Mouse (Mus musculus) Patski (cell line): Measurements from ENCODE around the gene Fam136a. TPM values are rescaled to one million over a fixed set of nuclear protein-coding genes. Genes with fewer than 3 reads are reported as not detected.
A peak's percentile ranks its signal among the peaks of the same experiment; 100 is the strongest.

Experiments
- ATAC-seq: fragments of 100-300 bp; one replicate; pipeline ENCODE4 v1.8.0; 2021
- CTCF ChIA-PET: fragments of 350-600 bp; sonication (Branson Sonifier 250); formaldehyde crosslinking; loops from one replicate; lab custom pipeline; 2022; ENCODE audit warnings: inconsistent platforms; lab: Charles Lee
- POLR2A ChIA-PET: fragments of 350-600 bp; sonication (Branson Sonifier 250); formaldehyde crosslinking; loops from one replicate; lab custom pipeline; 2022; ENCODE audit warnings: antibody characterized with exemption, inconsistent platforms; lab: Charles Lee
- DNase-seq: peaks from one replicate; pipeline ENCODE4 v3.0.0-alpha.2; 2011; ENCODE audit warnings: low read depth, low spot score
- H3K27me3 ChIP-seq: fragments of 371-371 bp; one replicate; pipeline ENCODE4 v1.5.1; 2021
- CTCF ChIP-seq: fragments of 100-300 bp; IDR thresholded peaks from one replicate; pipeline ENCODE4 v1.5.1; 2021
- in situ Hi-C: fragments of 300-500 bp; cut with MboI; formaldehyde crosslinking; loops from 3 replicates; pipeline ENCODE4 v1.11.1; 2018; ENCODE audit warnings: low pct_unique_long_range_greater_than_20kb, mixed read lengths
- polyA plus RNA-seq: library from polyadenylated mRNA; unstranded; gene quantifications from one replicate; pipeline ENCODE4 v1.2.3, GENCODE M21; 2021

Gene Fam136a
- polyA plus RNA-seq, 1 experiment from 2014 or later, result 36.3 TPM

DNA sequence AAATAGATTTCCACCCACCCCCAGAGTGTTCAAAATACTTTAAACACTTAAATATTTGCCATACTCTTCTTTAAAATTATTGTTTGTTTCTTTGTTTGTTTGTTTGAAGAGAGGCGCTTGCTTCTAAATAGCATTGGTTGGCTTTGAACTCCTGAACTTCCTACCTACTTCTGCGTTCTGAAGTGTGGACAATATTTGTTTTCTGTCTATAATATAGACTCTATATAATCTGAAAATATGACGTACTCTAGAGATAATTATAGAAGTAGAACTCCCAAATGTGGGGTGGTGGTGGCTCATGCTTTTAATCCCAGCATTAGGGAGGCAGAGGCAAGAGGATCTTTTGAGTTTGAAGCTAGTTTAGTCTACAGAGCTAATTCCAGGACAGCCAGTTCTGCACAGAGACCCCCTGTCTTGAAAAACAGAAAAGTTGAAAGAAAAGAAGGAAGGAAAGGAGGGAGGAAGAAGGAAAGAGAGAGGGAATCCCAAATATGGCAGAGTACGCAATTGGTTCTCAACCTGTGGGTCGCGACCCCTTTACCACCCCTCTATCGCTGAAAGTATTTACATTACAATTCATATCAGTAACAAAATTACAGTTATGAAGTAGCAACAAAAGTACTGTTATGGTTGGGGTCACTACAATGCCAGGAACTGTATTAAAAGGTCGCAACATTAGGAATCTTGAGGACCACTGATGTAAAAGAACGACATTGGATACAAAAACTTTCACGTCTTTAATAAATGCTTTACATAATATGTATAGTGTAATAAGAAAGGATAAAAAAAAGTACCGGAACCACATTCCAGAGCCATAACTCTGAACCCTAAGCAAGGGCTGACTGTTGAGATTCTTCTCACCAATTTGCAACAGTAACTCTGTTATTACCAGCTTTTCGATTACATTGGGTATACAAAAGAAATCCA lies 37.5 kb downstream of the Fam136a start:
- ATAC-seq (no peak), DNase-seq (no peak)
- TF ChIP-seq CTCF, result no peak
- H3K27me3 ChIP-seq, result no peaks in the 10 kb centered on the region
- ChIA-PET CTCF (interaction anchor here (1.5 kb wide), 1 partner anchor 38 kb away, joined by 3 read pairs; the partner anchor contains the start of gene Fam136a), POLR2A (no interaction called here)
- in situ Hi-C loops, result loop anchor here (5.0 kb wide), 1 partner anchor 36 kb away; the partner anchor contains the start of gene Fam136a

DNA sequence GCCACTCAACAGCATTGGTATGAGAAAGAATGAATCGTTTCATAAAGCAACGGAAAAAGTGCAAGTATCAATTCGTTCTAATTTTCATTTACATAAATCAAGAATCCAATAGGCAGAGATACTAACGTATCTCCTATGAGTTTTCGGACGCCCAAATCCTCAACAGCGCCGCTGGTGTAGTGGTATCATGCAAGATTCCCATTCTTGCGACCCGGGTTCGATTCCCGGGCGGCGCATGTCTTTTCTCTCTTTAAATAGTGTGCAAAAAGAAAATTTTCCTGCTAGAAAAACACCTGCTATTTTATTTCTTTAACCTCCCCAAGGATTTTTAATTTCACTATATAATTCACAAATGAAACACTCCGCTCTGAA lies 38.3 kb downstream of the Fam136a start:
- no peak for TF ChIP-seq CTCF
- no peaks in the 10 kb centered on the region for H3K27me3 ChIP-seq
- CTCF ChIA-PET, result interaction anchor here (1.0 to 1.5 kb wide), 2 partner anchors 38 to 39 kb away, joined by 3 read pairs; partner anchors contain the start of gene Fam136a
- POLR2A ChIA-PET, result interaction anchor here (0.6 to 0.9 kb wide), 2 partner anchors 33 to 157 kb away, joined by 4 to 5 read pairs; partner anchors contain the start of gene Snrpg
- no peak for DNase-seq
- in situ Hi-C loops, result loop anchor here (5.0 kb wide), 1 partner anchor 36 kb away; the partner anchor contains the start of gene Fam136a
- ATAC-seq, result no peak

DNA sequence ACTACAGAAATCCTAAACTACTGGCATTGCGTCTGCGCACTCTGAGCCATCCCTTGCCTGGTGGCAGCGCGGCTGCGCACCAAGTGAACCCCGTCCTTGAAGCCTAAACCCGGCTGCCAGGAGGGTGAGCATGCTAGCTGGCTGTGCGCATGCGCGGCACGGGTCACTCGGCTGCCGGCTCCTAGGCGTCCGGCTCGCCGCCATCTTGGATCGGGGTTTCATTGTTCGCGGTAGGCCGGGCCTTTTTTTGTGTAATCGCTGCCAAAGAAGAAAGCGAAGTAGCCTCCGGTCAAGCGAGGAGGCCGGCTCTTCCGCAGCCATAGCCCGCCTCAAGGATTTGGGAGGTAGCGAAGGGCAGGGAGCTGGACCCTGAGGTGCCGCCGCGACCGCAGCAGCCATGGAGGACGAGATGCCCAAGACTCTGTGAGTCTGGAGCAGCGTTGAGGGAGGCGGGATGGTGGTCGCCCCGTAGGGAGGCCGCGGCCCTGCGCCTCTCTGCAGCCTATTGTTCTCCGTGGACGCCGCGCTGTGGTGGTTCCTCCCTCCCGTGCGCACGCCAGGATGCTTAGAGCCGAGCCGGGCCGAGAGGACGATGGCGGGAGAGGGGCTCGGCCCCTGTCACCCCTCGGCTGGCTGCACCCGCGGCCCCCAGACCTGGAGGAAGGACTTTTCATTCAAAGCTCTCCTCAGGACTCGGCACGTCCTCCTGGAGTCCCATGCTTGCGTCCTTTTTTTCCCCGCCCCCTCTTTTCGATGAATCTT lies 38.8 kb downstream of the Fam136a start, which contains the start of gene Tia1:
Gene Tia1, plus strand, starts transcription at position 120 of the 762 bp plus-strand sequence.
- in situ Hi-C loops, result loop anchor here (5.0 kb wide), 1 partner anchor 37 kb away; the partner anchor contains the start of gene Fam136a
- POLR2A ChIA-PET, result interaction anchor here (0.6 to 0.9 kb wide), 2 partner anchors 33 to 158 kb away, joined by 4 to 5 read pairs; partner anchors contain the start of gene Snrpg
- TF ChIP-seq CTCF, result no peak
- H3K27me3 ChIP-seq, result no peaks in the 10 kb centered on the region
- ATAC-seq (peak; percentile 85), DNase-seq (peak; percentile 80)
- CTCF ChIA-PET, result interaction anchor here (1.0 to 1.3 kb wide), 2 partner anchors 9 to 40 kb away, joined by 3 read pairs; no protein-coding TSS in a partner anchor

DNA sequence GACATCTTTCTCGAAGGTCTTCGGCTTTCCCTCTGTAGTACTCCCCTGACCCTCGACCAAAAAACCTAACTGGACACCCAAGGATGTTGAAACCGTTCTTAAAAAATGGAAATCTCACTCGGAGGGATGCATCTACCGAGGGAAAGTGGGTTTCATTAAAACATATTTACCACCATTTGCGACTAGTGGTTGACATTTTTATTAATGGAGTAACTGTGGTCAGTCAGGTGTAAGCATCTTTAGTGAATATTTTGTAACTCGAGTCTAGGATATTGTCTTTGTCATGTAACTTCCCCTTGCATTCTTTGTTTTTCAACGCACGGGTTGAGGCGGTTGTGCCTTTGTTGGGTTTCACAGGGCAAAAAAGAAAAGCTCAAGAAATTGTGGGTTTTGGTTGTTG lies 39.5 kb downstream of the Fam136a start:
- in situ Hi-C loops, result loop anchor here (5.0 kb wide), 1 partner anchor 38 kb away; the partner anchor contains the start of gene Fam136a
- ATAC-seq (no peak), DNase-seq (no peak)
- ChIA-PET CTCF (interaction anchor here (1.3 kb wide), 2 partner anchors 10 to 39 kb away, joined by 3 read pairs; partner anchors contain the start of gene Fam136a), POLR2A (interaction anchor here (1.0 kb wide), 1 partner anchor 8 kb away, joined by 3 read pairs; the partner anchor contains the start of gene Pcyox1)
- TF ChIP-seq CTCF, result no peak
- H3K27me3 ChIP-seq, result no peaks in the 10 kb centered on the region

DNA sequence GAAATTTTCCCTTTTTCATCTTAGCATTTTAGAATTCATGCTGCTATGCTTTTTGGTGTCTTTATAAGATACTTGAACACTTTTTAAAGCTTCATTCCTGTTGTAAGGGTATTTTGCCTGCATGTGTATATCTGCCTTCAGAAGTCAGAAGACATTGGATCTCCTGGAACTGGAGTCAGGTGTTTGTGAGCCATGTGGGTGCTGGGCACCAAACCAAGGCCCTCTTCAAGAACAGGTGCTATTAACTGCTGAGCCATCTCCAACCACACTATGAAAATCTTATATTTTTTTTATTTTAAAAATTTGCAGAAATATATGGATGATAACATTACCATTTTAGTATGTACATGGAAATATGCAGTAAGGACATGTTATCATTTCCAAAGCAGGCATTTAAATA lies 40.9 kb downstream of the Fam136a start:
- no peak for TF ChIP-seq CTCF
- CTCF ChIA-PET, result interaction anchor here (1.9 kb wide), 1 partner anchor 12 kb away, joined by 7 read pairs; no protein-coding TSS in a partner anchor
- POLR2A ChIA-PET, result no interaction called here
- DNase-seq (no peak), ATAC-seq (no peak)
- H3K27me3 ChIP-seq, result no peaks in the 10 kb centered on the region
- in situ Hi-C loops, result no loop called here

DNA sequence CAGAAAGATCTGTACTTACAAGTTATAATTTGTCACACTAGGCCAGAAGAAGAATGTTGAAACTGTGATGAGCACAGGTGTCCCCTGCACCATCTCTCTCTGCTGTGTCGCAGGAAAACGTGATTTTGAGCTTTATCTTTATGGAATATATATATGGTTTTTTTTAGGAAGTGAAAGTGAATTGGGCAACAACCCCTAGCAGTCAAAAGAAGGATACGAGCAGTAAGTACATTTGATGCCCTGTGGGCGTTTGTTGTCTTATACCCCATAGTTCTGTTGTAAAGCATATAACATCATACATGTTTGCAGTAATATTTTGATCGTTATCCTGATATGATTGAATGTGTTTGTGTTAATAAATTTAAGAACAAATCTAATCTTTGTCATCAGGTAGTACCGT lies 53.3 kb downstream of the Fam136a start:
- in situ Hi-C loops, result no loop called here
- POLR2A ChIA-PET, result no interaction called here
- CTCF ChIA-PET, result interaction anchor here (1.4 to 1.7 kb wide), 2 partner anchors 8 to 11 kb away, joined by 4 to 7 read pairs; partner anchors contain the start of gene Gm44790
- no peaks in the 10 kb centered on the region for H3K27me3 ChIP-seq
- ATAC-seq, result no peak
- no peak for TF ChIP-seq CTCF
- no peak for DNase-seq

DNA sequence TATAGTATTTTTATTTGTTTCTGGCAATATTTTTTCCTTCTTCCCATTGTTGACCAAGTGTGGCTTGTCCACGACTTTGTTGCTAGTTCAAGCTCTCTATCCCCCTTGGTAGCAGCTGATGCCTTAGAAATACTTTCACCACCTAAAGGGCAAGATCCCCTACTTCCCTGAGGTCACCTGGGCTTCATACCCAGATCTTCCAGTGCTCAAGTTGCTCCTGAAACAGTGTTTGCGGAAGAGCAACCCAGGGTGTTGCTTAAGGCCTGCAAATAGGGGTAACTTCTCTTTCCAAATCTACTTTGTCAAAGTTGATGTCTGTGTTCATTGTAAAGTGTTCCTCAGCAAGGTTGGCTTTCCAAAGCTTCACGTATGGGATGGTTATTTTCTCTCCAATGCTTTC lies 53.8 kb downstream of the Fam136a start:
- no peaks in the 10 kb centered on the region for H3K27me3 ChIP-seq
- ChIA-PET POLR2A (no interaction called here), CTCF (interaction anchor here (1.4 kb wide), 1 partner anchor 12 kb away, joined by 7 read pairs; no protein-coding TSS in a partner anchor)
- no peak for TF ChIP-seq CTCF
- DNase-seq, result no peak
- in situ Hi-C loops, result no loop called here
- ATAC-seq, result no peak

Other genes starting within 250 kb of the Fam136a start
- 3.1 TPM for gene Tgfa, start 170.4 kb upstream of the Fam136a start, polyA plus RNA-seq
- 125 TPM for gene Snrpg, start 5.7 kb downstream of the Fam136a start, polyA plus RNA-seq
- 151 TPM for gene Pcyox1, start 31.5 kb downstream of the Fam136a start, polyA plus RNA-seq
- 91.4 TPM for gene Tia1, start 38.6 kb downstream of the Fam136a start, polyA plus RNA-seq
- gene Gm44790, start 61.0 kb downstream of the Fam136a start, polyA plus RNA-seq, result 3.1 TPM
- 16.1 TPM for gene C87436, start 72.7 kb downstream of the Fam136a start, polyA plus RNA-seq
- 240 TPM for gene Pcbp1, start 160.7 kb downstream of the Fam136a start, polyA plus RNA-seq